Mouse (Mus musculus): ENCODE data around the gene Rpl6.
A peak's percentile ranks its signal among the peaks of the same experiment; 100 is the strongest.

Gene Rpl6

DNA sequence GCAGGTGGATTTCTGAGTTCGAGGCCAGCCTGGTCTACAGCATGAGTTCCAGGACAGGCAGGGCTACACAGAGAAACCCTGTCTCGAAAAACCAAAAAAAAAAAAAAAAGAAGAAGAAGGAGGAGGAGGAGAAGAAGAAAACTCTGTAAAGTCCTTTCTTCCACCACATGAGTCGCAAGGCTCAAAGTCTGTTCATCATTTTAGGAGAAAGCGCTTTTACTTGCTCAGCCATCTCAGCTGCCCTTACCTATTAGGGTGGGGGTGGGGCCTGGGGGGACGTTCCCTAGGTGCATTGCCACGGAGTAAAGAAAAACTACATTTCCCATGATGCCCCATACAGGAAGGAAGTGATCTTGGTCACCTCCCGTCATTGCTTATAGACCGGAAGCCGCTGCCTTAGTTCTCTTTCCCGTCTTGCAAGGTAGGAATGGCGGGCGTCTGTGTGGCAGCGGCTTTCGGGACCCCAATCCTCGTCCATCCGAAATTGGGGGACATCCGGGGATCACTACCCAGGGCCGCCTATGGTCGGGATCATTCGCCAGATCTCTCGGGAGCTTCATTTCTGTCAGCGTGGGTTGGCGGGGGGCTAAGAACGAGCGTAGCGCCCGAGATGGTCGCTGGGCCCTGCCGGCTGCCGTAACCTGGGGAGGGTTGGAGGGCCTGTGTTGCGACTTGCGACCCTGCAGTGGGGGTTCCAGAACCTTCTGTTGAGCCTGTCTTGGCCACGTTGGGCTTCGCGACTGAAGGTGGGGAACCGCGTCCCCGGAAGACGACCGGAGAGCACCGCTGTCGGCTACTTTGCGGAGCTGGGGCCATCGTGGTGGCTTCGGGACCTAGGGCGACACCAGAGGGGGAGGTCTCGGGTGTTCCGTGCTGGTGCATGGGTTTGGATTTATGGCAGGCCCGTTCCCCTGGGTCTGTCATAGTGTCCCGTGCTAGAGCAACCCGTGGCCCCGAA lies at the start of gene Rpl6:
TSS of gene Rpl6 (plus strand) at position 350 of the 958 bp plus-strand sequence.
- Histone ChIP-seq H3K27me3 (ENCODE audit: control insufficient read depth, insufficient read depth, low read length, poor library complexity, severe bottlenecking) (no peaks in the 10 kb centered on the region), H3K36me3 (ENCODE audit: control insufficient read depth, insufficient read depth, low read length, poor library complexity, severe bottlenecking) (peaks cover 23% of the 10 kb centered on the region)
- DNase-seq (ENCODE audit: low read depth, low spot score): peak; percentile 90

DNA sequence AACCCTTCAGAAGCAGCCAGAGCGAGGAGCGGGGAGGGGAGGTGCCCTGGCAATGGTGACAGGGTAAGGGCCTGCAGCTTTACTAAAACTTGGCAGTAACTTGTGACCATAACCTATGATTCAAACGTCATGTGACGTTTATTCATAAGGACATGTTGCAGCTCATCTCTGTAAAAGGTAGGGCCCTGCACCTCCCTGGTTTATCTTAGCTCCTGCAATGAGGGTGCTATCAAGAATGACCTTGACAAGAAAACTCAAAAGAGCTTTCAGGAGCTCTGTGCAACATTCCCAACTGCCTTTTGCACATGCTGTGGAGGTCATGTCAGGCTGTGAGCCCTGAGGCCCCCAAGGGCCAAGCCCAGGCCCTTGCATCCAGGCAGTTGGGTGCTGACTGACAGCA lies 48.2 kb upstream of the Rpl6 start:
- no peak for DNase-seq (ENCODE audit: low read depth, low spot score)
- Histone ChIP-seq H3K27me3 (ENCODE audit: control insufficient read depth, insufficient read depth, low read length, poor library complexity, severe bottlenecking) (no peaks in the 10 kb centered on the region), H3K36me3 (ENCODE audit: control insufficient read depth, insufficient read depth, low read length, poor library complexity, severe bottlenecking) (peaks cover 11% of the 10 kb centered on the region; the same call in 1 of the 2 replicates)

DNA sequence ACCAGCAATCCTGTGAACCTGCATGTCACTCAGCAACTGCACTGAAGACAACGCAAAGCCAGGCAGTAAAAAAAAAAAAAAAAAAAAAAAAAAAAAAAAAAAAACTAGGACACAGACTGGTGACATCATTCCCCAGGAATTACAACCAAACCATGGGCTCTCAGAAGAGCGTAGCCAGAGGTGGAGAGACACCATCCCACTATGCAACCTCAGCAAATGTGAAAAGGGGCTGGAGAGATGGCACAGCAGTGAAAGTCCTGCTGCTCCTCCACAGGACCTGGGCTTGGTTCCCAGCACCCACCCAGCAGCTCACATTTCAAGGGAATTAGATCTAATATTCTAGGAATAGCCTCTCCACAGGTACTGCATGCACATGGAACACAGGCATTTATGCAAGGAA lies 47.3 kb upstream of the Rpl6 start:
- H3K36me3 ChIP-seq (ENCODE audit: control insufficient read depth, insufficient read depth, low read length, poor library complexity, severe bottlenecking): peaks cover 9% of the 10 kb centered on the region; the same call in 1 of the 2 replicates
- no peak for DNase-seq (ENCODE audit: low read depth, low spot score)
- H3K27me3 ChIP-seq (ENCODE audit: control insufficient read depth, insufficient read depth, low read length, poor library complexity, severe bottlenecking): no peaks in the 10 kb centered on the region

DNA sequence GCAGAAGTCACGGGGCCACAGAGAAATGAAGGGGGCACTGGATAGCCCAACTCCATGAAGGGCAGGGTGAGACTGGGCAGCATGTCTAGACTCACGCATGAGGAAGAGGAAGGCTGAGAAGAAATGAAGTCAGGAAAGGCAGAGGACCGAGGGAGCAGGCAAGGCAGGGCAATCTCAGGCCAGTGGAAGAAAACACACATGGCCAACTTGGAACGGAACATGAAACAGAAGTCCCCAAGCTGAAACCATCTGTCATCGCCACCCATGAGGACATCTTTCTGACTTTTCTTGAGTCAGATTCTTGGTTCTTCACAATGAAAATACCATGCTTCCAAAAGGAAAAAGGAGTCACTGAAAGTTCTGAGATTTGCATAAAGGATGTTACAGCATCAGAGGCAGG lies 46.8 kb upstream of the Rpl6 start:
- H3K27me3 ChIP-seq (ENCODE audit: control insufficient read depth, insufficient read depth, low read length, poor library complexity, severe bottlenecking): no peaks in the 10 kb centered on the region
- DNase-seq (ENCODE audit: low read depth, low spot score): no peak
- H3K36me3 ChIP-seq (ENCODE audit: control insufficient read depth, insufficient read depth, low read length, poor library complexity, severe bottlenecking): peaks cover 10% of the 10 kb centered on the region

DNA sequence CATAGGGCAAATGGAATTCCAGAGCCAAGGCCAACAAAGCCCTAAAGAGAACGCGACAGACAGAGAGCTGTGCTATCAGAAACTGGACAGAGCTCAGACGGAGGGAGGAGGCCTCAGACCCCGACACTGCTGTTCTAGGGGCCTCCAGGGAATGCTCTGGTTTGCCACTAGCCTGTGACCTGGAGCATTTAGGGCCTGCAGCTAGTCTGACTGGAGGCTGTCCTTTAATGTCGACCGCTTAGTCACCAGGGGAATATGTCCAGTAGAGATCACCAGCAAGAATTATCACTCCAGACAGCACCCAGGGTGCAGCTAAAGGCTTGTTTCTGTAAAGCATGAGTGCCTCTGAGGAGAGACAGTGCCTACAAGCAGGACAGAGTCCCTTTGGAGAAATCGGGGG lies 45.3 kb upstream of the Rpl6 start:
- DNase-seq (ENCODE audit: low read depth, low spot score): no peak
- H3K27me3 ChIP-seq (ENCODE audit: control insufficient read depth, insufficient read depth, low read length, poor library complexity, severe bottlenecking): no peaks in the 10 kb centered on the region
- peaks cover 8% of the 10 kb centered on the region for H3K36me3 ChIP-seq (ENCODE audit: control insufficient read depth, insufficient read depth, low read length, poor library complexity, severe bottlenecking)

DNA sequence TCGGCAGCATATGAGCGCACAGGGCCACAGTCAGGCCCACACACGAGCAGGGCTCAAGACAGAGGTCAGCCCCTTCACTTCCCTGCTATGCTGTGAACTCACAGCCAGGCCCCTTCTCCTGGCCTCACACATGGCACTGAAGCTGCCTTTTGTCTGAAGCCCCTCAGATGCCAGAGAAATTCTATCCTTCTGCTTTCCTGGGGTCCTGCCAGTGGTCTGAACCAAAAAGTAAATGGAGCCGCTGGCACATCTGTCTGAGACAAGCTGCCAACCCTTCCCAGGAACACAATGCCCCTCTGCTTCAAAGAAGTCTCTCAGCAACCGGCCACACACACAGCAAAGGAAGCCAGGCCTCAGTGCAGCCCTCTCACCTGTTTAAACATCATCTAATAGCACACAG lies 42.0 kb upstream of the Rpl6 start:
- DNase-seq (ENCODE audit: low read depth, low spot score): no peak
- Histone ChIP-seq H3K36me3 (ENCODE audit: control insufficient read depth, insufficient read depth, low read length, poor library complexity, severe bottlenecking) (peaks cover 17% of the 10 kb centered on the region), H3K27me3 (ENCODE audit: control insufficient read depth, insufficient read depth, low read length, poor library complexity, severe bottlenecking) (no peaks in the 10 kb centered on the region)

DNA sequence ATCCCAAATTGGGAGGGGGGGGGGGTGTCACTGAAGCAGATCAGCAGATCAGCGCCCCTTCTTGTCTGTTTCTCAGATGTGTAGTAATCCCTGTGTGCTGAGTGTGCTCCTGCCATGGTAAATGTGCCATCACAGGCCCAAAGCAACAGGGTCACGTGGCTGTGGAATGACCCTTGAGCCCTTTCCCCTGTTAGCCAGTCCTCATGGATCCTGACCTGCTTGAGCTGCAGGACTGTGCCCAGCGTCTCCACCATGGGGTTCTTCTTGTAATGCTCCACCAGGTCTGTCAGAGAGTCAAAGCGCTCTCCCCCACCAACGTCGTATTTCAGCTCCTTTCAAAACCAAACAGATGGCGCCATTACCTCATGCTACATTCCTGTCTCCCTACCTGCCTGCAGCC lies 41.4 kb upstream of the Rpl6 start:
- no peaks in the 10 kb centered on the region for H3K27me3 ChIP-seq (ENCODE audit: control insufficient read depth, insufficient read depth, low read length, poor library complexity, severe bottlenecking)
- DNase-seq (ENCODE audit: low read depth, low spot score): no peak
- peaks cover 17% of the 10 kb centered on the region for H3K36me3 ChIP-seq (ENCODE audit: control insufficient read depth, insufficient read depth, low read length, poor library complexity, severe bottlenecking)

DNA sequence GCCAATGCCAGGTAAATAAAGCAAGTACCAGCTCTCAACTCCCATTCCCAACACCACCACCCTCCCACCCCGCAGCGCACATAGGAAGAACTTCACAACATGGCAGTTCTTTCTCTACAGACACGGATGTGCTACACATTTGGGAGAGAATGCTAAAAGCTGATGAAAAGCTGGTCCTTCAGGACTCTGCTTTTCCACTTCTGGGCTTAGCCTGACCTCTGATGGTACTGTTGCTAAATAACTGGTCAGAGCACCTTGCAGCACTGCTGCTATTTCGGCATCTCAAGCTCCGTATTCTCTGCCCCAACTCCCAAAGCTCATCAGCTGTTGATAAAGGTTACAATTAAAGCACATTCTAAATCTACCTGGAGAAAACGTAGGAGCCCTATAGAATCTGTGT lies 37.4 kb upstream of the Rpl6 start:
- DNase-seq (ENCODE audit: low read depth, low spot score): no peak
- Histone ChIP-seq H3K36me3 (ENCODE audit: control insufficient read depth, insufficient read depth, low read length, poor library complexity, severe bottlenecking) (peaks cover 18% of the 10 kb centered on the region), H3K27me3 (ENCODE audit: control insufficient read depth, insufficient read depth, low read length, poor library complexity, severe bottlenecking) (no peaks in the 10 kb centered on the region)

DNA sequence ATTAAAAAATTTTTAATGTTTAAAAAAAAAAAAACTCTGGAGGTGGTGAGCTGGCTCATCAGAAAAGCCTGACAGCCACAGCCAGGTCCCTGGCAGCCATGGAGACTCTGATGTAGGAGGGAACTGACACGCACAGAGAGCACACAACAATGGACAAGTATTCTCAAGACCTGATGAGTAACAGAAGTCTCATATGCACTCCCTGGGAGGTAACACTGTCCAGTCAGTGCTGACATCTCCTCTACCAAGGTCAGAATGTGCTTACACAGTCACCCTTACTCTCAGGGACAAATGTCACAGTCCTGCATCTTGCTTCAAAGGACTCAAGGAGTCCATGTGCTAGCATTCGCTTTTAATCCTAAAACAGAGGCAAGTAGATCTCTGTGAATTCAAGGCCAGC lies 34.7 kb upstream of the Rpl6 start:
- no peaks in the 10 kb centered on the region for H3K27me3 ChIP-seq (ENCODE audit: control insufficient read depth, insufficient read depth, low read length, poor library complexity, severe bottlenecking)
- no peak for DNase-seq (ENCODE audit: low read depth, low spot score)

DNA sequence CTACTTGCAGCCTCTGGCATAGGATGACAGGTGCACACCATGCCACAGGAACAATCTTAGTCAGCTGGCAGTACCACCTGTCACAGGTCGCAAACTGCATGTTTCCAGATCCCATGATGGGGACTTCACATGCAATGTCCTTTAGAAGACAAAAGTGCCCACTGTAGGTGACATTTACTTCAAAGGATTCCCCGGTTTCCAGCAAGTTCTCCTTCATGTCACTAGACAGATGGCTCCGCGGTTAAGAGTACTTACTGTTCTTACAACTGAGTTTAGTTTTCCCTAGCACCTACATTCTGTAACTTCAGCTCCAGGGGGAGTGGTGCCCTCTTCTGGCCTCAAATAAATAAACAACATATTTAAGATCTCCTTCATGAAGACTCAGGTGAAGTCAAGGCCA lies 31.4 kb upstream of the Rpl6 start:
- peak; percentile 54 for DNase-seq (ENCODE audit: low read depth, low spot score)
- H3K27me3 ChIP-seq (ENCODE audit: control insufficient read depth, insufficient read depth, low read length, poor library complexity, severe bottlenecking): no peaks in the 10 kb centered on the region

More for the DNA sequence above, 34.7 kb upstream of the Rpl6 start:
- peaks cover 8% of the 10 kb centered on the region for H3K36me3 ChIP-seq (ENCODE audit: control insufficient read depth, insufficient read depth, low read length, poor library complexity, severe bottlenecking)

DNA sequence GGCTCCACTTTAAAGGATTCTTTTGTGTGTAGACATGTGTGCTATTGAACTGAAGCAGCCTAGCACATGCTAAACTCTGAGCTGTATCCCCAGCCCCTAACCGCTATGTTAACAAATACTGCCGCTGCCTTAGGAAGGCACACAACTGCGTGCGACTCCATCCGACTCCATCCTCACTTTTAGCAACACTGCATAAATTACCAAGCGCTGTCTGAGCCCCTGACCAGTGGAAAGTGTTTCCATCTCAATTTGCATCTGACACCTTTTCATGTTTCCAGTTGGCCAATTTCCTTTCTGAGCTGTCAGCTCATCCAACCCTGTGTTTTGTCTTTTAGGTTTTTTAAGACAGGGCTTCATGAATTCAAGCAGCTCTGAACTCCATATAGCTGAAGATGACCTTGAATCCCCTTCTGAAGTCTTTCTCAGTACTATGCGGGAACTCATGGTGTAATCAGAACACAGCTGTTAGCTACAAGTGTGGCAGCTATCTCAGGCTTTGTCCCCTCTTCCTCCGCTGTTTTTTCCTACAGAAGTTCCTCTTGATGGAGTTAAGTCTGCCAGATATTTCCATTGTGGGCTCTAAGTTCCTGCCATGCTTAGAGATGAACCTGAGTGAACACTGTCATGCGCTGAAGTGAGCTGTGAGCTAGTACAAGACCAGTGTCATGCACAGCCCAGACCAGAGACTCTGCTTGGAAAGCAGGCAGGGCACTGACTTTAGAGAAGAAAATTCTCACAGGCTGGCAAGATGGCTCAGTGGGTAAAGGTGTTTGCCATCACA lies 25.0 kb upstream of the Rpl6 start:
- Histone ChIP-seq H3K27me3 (ENCODE audit: control insufficient read depth, insufficient read depth, low read length, poor library complexity, severe bottlenecking) (no peaks in the 10 kb centered on the region), H3K36me3 (ENCODE audit: control insufficient read depth, insufficient read depth, low read length, poor library complexity, severe bottlenecking) (no peaks in the 10 kb centered on the region)
- peak; percentile 34 for DNase-seq (ENCODE audit: low read depth, low spot score)

More for the DNA sequence above, 31.4 kb upstream of the Rpl6 start:
- H3K36me3 ChIP-seq (ENCODE audit: control insufficient read depth, insufficient read depth, low read length, poor library complexity, severe bottlenecking): 0 out of 2 replicates have a peak, but pooled peaks cover 2% of the 10 kb centered on the region

DNA sequence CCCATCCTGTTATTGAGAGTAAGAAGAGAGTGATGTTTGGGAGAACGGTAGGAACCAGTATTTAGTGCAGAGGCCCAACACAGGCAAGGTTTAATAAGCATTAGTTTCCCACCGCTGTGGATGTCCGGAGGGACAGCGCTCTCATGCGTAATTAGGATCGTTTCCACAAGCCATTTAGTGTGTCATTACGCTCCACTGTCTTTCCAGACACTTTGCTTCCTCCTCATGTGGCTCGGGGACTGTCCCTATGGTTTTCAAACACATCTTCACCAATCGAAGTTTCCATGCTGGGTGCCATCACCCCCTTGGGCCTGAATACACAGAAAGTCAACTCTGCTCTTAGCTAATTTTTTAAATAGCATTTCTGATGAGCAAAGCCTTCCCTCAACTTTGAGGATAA lies 21.0 kb upstream of the Rpl6 start:
- DNase-seq (ENCODE audit: low read depth, low spot score): peak; percentile 18
- no peaks in the 10 kb centered on the region for H3K27me3 ChIP-seq (ENCODE audit: control insufficient read depth, insufficient read depth, low read length, poor library complexity, severe bottlenecking)

DNA sequence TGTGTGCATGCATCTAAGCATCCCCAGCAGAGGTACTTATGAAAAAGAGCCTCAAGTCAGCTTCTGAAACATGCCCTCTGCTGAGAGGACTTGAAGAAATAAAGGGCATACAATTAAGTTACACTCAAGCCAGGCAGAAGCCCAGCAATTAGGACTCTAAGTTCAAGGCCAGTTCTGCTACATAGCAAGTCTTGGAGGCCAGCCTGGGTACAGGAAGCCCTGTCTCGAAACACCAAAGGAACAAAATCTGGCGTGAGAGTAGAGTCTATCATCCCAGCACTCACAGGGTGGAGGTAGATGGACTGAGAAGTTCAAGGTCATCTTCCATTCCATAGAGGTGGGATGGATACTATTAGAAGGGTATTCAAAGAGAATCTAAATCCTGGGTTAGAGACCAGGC lies 19.9 kb upstream of the Rpl6 start:
- Histone ChIP-seq H3K36me3 (ENCODE audit: control insufficient read depth, insufficient read depth, low read length, poor library complexity, severe bottlenecking) (no peaks in the 10 kb centered on the region), H3K27me3 (ENCODE audit: control insufficient read depth, insufficient read depth, low read length, poor library complexity, severe bottlenecking) (no peaks in the 10 kb centered on the region)
- no peak for DNase-seq (ENCODE audit: low read depth, low spot score)

More for the DNA sequence above, 21.0 kb upstream of the Rpl6 start:
- no peaks in the 10 kb centered on the region for H3K36me3 ChIP-seq (ENCODE audit: control insufficient read depth, insufficient read depth, low read length, poor library complexity, severe bottlenecking)

DNA sequence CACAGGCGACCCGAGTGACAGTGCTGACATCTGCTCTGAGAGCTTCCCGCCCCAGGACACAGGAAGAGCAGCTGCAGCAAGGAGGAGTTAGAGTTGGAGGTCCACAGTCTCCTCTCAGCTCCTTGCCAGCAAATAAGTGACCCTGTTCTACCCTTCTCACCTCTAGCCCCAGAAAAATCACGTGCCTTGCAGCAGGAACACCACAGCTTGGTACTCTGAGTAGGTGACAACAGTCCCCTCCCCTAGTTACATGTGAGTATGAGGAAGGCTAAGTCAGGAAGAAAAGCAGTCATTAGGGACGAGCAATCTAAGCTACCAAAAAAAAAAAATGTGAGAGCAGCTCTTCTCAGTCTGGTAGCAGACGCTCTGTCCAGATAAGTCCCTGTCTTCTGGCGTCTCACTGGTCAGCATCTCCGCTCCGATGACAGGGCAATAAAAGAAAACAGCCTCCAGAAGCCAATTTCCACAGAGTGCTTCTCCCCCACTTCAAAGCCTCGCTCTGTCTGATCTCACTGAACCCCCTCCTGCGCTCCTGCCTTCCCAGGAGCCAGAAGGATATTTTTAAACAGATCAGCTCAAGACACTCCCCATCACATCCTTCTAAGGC lies 19.2 kb upstream of the Rpl6 start:
- no peaks in the 10 kb centered on the region for H3K36me3 ChIP-seq (ENCODE audit: control insufficient read depth, insufficient read depth, low read length, poor library complexity, severe bottlenecking)
- no peaks in the 10 kb centered on the region for H3K27me3 ChIP-seq (ENCODE audit: control insufficient read depth, insufficient read depth, low read length, poor library complexity, severe bottlenecking)
- no peak for DNase-seq (ENCODE audit: low read depth, low spot score)

DNA sequence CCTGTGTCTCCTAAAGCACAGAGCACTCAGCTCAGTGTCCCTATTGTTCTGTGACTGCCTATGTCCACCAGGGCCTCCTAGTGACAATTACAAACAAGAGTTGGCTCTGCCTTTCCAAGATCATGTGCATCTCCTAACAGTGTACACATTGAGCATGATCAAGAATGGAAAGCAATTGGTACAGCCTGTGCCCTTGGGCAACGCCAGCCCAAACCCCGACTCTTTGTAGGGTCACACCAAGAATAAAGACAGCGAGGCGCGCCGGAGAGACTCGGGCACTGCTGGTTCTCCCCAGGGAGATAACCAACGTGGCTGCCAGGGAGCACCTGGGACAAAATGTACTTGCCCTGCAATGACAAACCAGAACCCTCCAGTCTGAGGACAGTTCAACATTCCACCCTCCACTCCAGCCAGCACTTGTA lies 16.7 kb upstream of the Rpl6 start:
- Histone ChIP-seq H3K27me3 (ENCODE audit: control insufficient read depth, insufficient read depth, low read length, poor library complexity, severe bottlenecking) (no peaks in the 10 kb centered on the region), H3K36me3 (ENCODE audit: control insufficient read depth, insufficient read depth, low read length, poor library complexity, severe bottlenecking) (no peaks in the 10 kb centered on the region)
- DNase-seq (ENCODE audit: low read depth, low spot score): no peak
